Comparison of ENCODE assay signal across 8 mouse cellular contexts in the genomic region with DNA sequence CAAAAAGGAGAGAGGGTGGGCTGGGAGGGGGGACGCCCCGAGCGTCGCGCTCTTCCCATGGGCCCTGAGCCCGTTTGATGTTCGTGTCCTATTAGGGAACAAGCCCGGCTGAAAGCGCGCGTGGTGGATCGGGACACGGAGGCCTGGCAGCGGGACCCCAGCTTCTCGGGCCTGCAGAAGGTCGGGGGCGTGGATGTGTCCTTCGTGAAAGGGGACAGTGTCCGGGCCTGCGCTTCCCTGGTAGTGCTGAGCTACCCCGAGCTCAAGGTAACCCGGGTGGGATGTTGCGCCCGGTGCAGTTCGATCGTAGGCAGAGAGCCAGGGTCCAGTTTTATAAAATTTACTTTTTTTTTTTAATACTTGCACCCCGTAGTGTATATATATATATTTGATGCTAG. TPM values are rescaled to one million over a fixed set of nuclear protein-coding genes. Genes with fewer than 3 reads are reported as not detected.
A peak's percentile ranks its signal among the peaks of the same experiment; 100 is the strongest.
DNase-seq lines count a peak whose midpoint lies in the region; ATAC-seq and TF ChIP-seq lines count a peak whose summit lies in the region.

No protein-coding gene starts in this region.

- peak overlapping the region; percentile 83 for H3K4me2 ChIP-seq in hindbrain, embryonic 15.5 days
- H3K4me2 ChIP-seq in midbrain, embryonic 16.5 days (ENCODE audit: low read length) = peak overlapping the region; percentile 82

- peaks cover 12% of the 10 kb centered on the region; the same call in 1 of the 2 replicates for H3K27me3 ChIP-seq in embryonic facial prominence, embryonic 10.5 days (replicated peaks; ENCODE audit: low read depth, poor library complexity, severe bottlenecking)
- no peaks in the 10 kb centered on the region for H3K27me3 ChIP-seq in hindbrain, embryonic 15.5 days
- no peaks in the 10 kb centered on the region for H3K27me3 ChIP-seq in midbrain, embryonic 16.5 days (ENCODE audit: control insufficient read depth, insufficient read depth, low read depth, low read length)

- WGBS in embryonic facial prominence, embryonic 10.5 days = 7% methylated on average over 27 of the region's 27 CpGs
- 6% methylated on average over 27 of the region's 27 CpGs for WGBS in hindbrain, embryonic 15.5 days
- 3% methylated on average over 27 of the region's 27 CpGs for WGBS in midbrain, embryonic 16.5 days

- no peaks in the 10 kb centered on the region for H3K9me3 ChIP-seq in embryonic facial prominence, embryonic 10.5 days
- H3K9me3 ChIP-seq in hindbrain, embryonic 15.5 days = no peaks in the 10 kb centered on the region
- no peaks in the 10 kb centered on the region for H3K9me3 ChIP-seq in midbrain, embryonic 16.5 days (replicated peaks; ENCODE audit: control insufficient read depth, low read length, poor library complexity, severe bottlenecking)

- H3K4me3 ChIP-seq in layer of hippocampus, adult 2 months = peak overlapping the region; percentile 55
- H3K4me3 ChIP-seq in embryonic facial prominence, embryonic 10.5 days = peak overlapping the region; percentile 88
- H3K4me3 ChIP-seq in hindbrain, embryonic 15.5 days = peak overlapping the region; percentile 71
- H3K4me3 ChIP-seq in midbrain, embryonic 16.5 days (ENCODE audit: low read depth, low read length) = peak overlapping the region; percentile 72

- TF ChIP-seq CTCF in layer of hippocampus, adult 2 months (conservative IDR thresholded peaks at IDR 0.05) = no peak

- peaks cover 23% of the 10 kb centered on the region for H3K4me1 ChIP-seq in embryonic facial prominence, embryonic 10.5 days
- H3K4me1 ChIP-seq in hindbrain, embryonic 15.5 days (replicated peaks) = peaks cover 24% of the 10 kb centered on the region
- peaks cover 15% of the 10 kb centered on the region for H3K4me1 ChIP-seq in midbrain, embryonic 16.5 days (ENCODE audit: control insufficient read depth, insufficient read depth, low read length)

- ATAC-seq in hindbrain, embryonic 15.5 days (ENCODE audit: low FRiP score, low read depth) = no peak
- ATAC-seq in midbrain, embryonic 16.5 days = peak; percentile 55; the same call in 1 of the 2 replicates

- peaks cover 34% of the 10 kb centered on the region for H3K36me3 ChIP-seq in embryonic facial prominence, embryonic 10.5 days (replicated peaks)
- H3K36me3 ChIP-seq in hindbrain, embryonic 15.5 days = no peaks in the 10 kb centered on the region
- H3K36me3 ChIP-seq in midbrain, embryonic 16.5 days (ENCODE audit: control insufficient read depth, insufficient read depth, low read length) = no peaks in the 10 kb centered on the region

- no peak for DNase-seq in layer of hippocampus, adult 2 months (ENCODE audit: low spot score in 2 of 2)
- DNase-seq in layer of hippocampus, postnatal 36 days = no peak
- no peak for DNase-seq in embryonic facial prominence, embryonic 10.5 days (ENCODE audit: low spot score)
- no peak for DNase-seq in layer of hippocampus, postnatal 10 days (ENCODE audit: low spot score in 2 of 2)
- no peak for DNase-seq in ovary, adult 18-20 months (ENCODE audit: low spot score)
- no peak for DNase-seq in spleen, postnatal 4 days (ENCODE audit: low spot score in 2 of 2)

- H3K9ac ChIP-seq in hindbrain, embryonic 15.5 days = peak overlapping the region; percentile 96
- H3K9ac ChIP-seq in midbrain, embryonic 16.5 days (ENCODE audit: low read depth, low read length) = peak overlapping the region; percentile 92

- peak overlapping the region; percentile 99 for H3K27ac ChIP-seq in layer of hippocampus, adult 2 months
- H3K27ac ChIP-seq in embryonic facial prominence, embryonic 10.5 days (replicated peaks) = peak overlapping the region; percentile 98
- peak overlapping the region; percentile 96 for H3K27ac ChIP-seq in hindbrain, embryonic 15.5 days (replicated peaks)
- peak overlapping the region; percentile 97 for H3K27ac ChIP-seq in midbrain, embryonic 16.5 days (ENCODE audit: low read length)

RNA-seq across cellular contexts. Expression of a gene that starts 0.5 kb away (rescaled TPM):
- total RNA-seq in layer of hippocampus, adult 2 months (2021) = 10 to 100 TPM; 35.8 to 35.9 TPM
- 10 to 100 TPM; 29.7 to 32.4 TPM for total RNA-seq in layer of hippocampus, postnatal 36 days (2021)
- 21.1 and 21.2 TPM in 2 replicates for polyA plus RNA-seq in embryonic facial prominence, embryonic 10.5 days (2016; fragmentation: Nextera tagmentation; extraction: Ambion mirVana)
- polyA plus RNA-seq in hindbrain, embryonic 15.5 days (2015; fragmentation: Nextera tagmentation; extraction: Ambion mirVana) = 17.2 and 17.6 TPM in 2 replicates
- 17.3 and 19.8 TPM in 2 replicates for polyA plus RNA-seq in midbrain, embryonic 16.5 days (2015; fragmentation: Nextera tagmentation; extraction: Ambion mirVana)
- 10 to 100 TPM; 24.8 to 29.6 TPM for total RNA-seq in layer of hippocampus, postnatal 10 days (2021)

RNA-seq across cellular contexts. Expression of a gene that starts 55.9 kb away (rescaled TPM):
- total RNA-seq in layer of hippocampus, adult 2 months (2021) = 100 to 1,000 TPM; 475 to 499 TPM
- 100 to 1,000 TPM; 452 to 470 TPM for total RNA-seq in layer of hippocampus, postnatal 36 days (2021)
- polyA plus RNA-seq in embryonic facial prominence, embryonic 10.5 days (2016; fragmentation: Nextera tagmentation; extraction: Ambion mirVana) = 1.9 and 2.6 TPM in 2 replicates
- 16.2 and 20.7 TPM in 2 replicates for polyA plus RNA-seq in hindbrain, embryonic 15.5 days (2015; fragmentation: Nextera tagmentation; extraction: Ambion mirVana)
- 12.4 and 12.6 TPM in 2 replicates for polyA plus RNA-seq in midbrain, embryonic 16.5 days (2015; fragmentation: Nextera tagmentation; extraction: Ambion mirVana)
- total RNA-seq in layer of hippocampus, postnatal 10 days (2021) = 100 to 1,000 TPM; 146 to 173 TPM
